Mouse (Mus musculus) testis, adult 2 months (tissue): ENCODE measurements around the gene Cntn5. TPM values are rescaled to one million over a fixed set of nuclear protein-coding genes. Genes with fewer than 3 reads are reported as not detected.
"Not testable (repeated sequence)": the region's sequence is repeated elsewhere in the genome, so short reads cannot be mapped to it uniquely, and the experiment has no call there.

Source experiments
- H3K27ac ChIP-seq: fragments of 200-500 bp; 2 replicates; pipeline ENCODE4 v1.5.1; 2012; ENCODE audit warnings: low read depth, low read length; ENCODE audit not compliant: control insufficient read depth, insufficient read depth
- H3K27me3 ChIP-seq: fragments of 200-500 bp; 2 replicates; pipeline ENCODE4 v1.6.1; 2012; ENCODE audit warnings: mild to moderate bottlenecking, low read length, moderate library complexity; ENCODE audit not compliant: control insufficient read depth, insufficient read depth
- H3K36me3 ChIP-seq: fragments of 200-500 bp; 2 replicates; pipeline ENCODE4 v1.6.1; 2012; ENCODE audit warnings: mild to moderate bottlenecking, low read length; ENCODE audit not compliant: control insufficient read depth, insufficient read depth
- H3K4me1 ChIP-seq: fragments of 200-500 bp; 2 replicates; pipeline ENCODE4 v1.6.1; 2012; ENCODE audit warnings: low read length; ENCODE audit not compliant: control insufficient read depth, insufficient read depth
- H3K4me3 ChIP-seq: fragments of 200-500 bp; 2 replicates; pipeline ENCODE4 v1.5.1; 2012; ENCODE audit warnings: low read depth, mild to moderate bottlenecking, low read length, moderate library complexity, mixed read lengths; ENCODE audit not compliant: control insufficient read depth
- CTCF ChIP-seq: fragments of 200-500 bp; IDR thresholded peaks from 2 replicates; pipeline ENCODE4 v1.5.1; 2012; ENCODE audit warnings: low read depth, mild to moderate bottlenecking, inconsistent platforms, low read length, moderate library complexity; ENCODE audit not compliant: control insufficient read depth, insufficient read depth, insufficient replicate concordance
- POLR2A ChIP-seq: fragments of 200-500 bp; IDR thresholded peaks from 2 replicates; pipeline ENCODE4 v1.6.1; 2012; ENCODE audit warnings: low read depth, mild to moderate bottlenecking, inconsistent platforms, low read length, moderate library complexity; ENCODE audit not compliant: control insufficient read depth
- polyA plus RNA-seq: library from polyadenylated mRNA; depleted of rRNA; stranded (reverse); fragments of >200 nt; gene quantifications from 2 replicates; pipeline ENCODE4 v1.2.3, GENCODE M21; 2012

Gene Cntn5
- polyA plus RNA-seq, 1 experiment, result 0.53 TPM

- Histone ChIP-seq H3K36me3 (no peaks in the 10 kb centered on the region), H3K4me1 (no peaks in the 10 kb centered on the region), H3K4me3 (no peak overlapping the region), H3K27me3 (no peaks in the 10 kb centered on the region), H3K27ac (no peak overlapping the region)
- TF ChIP-seq POLR2A (no peak), CTCF (no peak)
Measured at GRCm38 (mm10) chr9:10657144-10657748, 247.3 kb downstream of the Cntn5 start.

- no peak overlapping the region for H3K27ac ChIP-seq
- no peaks in the 10 kb centered on the region for H3K27me3 ChIP-seq
- TF ChIP-seq POLR2A, result no peak
- TF ChIP-seq CTCF, result no peak
- H3K4me1 ChIP-seq, result no peaks in the 10 kb centered on the region
- no peak overlapping the region for H3K4me3 ChIP-seq
- H3K36me3 ChIP-seq, result no peaks in the 10 kb centered on the region
Measured at GRCm38 (mm10) chr9:10650632-10651031, 253.9 kb downstream of the Cntn5 start.

GRCm38 (mm10) chr9:10645951-10646350 is 258.6 kb downstream of the Cntn5 start:
- H3K27ac ChIP-seq, result no peak overlapping the region
- H3K4me3 ChIP-seq, result no peak overlapping the region
- no peak for TF ChIP-seq CTCF
- no peaks in the 10 kb centered on the region for H3K36me3 ChIP-seq
- H3K27me3 ChIP-seq, result no peaks in the 10 kb centered on the region
- H3K4me1 ChIP-seq, result no peaks in the 10 kb centered on the region

GRCm38 (mm10) chr9:10645045-10645830 is 259.3 kb downstream of the Cntn5 start:
- H3K4me3 ChIP-seq, result no peak overlapping the region
- no peak overlapping the region for H3K27ac ChIP-seq
- TF ChIP-seq CTCF (no peak), POLR2A (no peak)
- no peaks in the 10 kb centered on the region for H3K36me3 ChIP-seq
- H3K27me3 ChIP-seq, result no peaks in the 10 kb centered on the region
- no peaks in the 10 kb centered on the region for H3K4me1 ChIP-seq

- no peak overlapping the region for H3K4me3 ChIP-seq
Measured at GRCm38 (mm10) chr9:10618036-10618435, 286.5 kb downstream of the Cntn5 start.

GRCm38 (mm10) chr9:10575346-10576241 is 329.0 kb downstream of the Cntn5 start:
- Histone ChIP-seq H3K27ac (no peak overlapping the region), H3K27me3 (no peaks in the 10 kb centered on the region), H3K4me3 (no peak overlapping the region), H3K36me3 (no peaks in the 10 kb centered on the region), H3K4me1 (no peaks in the 10 kb centered on the region)
- TF ChIP-seq CTCF (no peak), POLR2A (no peak)

More at GRCm38 (mm10) chr9:10618036-10618435, 286.5 kb downstream of the Cntn5 start:
- H3K27ac ChIP-seq, result no peak overlapping the region
- no peak for TF ChIP-seq CTCF
- no peak for TF ChIP-seq POLR2A
- no peaks in the 10 kb centered on the region for H3K27me3 ChIP-seq
- no peaks in the 10 kb centered on the region for H3K4me1 ChIP-seq
- no peaks in the 10 kb centered on the region for H3K36me3 ChIP-seq

- H3K36me3 ChIP-seq, result no peaks in the 10 kb centered on the region
- no peaks in the 10 kb centered on the region for H3K27me3 ChIP-seq
- TF ChIP-seq POLR2A, result no peak
- no peak for TF ChIP-seq CTCF
- no peak overlapping the region for H3K4me3 ChIP-seq
- no peaks in the 10 kb centered on the region for H3K4me1 ChIP-seq
- H3K27ac ChIP-seq, result no peak overlapping the region
Measured at GRCm38 (mm10) chr9:10569830-10570229, 334.7 kb downstream of the Cntn5 start.

- H3K27me3 ChIP-seq, H3K36me3 ChIP-seq, H3K4me3 ChIP-seq, H3K4me1 ChIP-seq, H3K27ac ChIP-seq: not testable (repeated sequence)
Measured at GRCm38 (mm10) chr9:10540877-10541276, 363.7 kb downstream of the Cntn5 start.
